Mouse (Mus musculus) ES-E14 (cell line): ENCODE measurements at regions not wholly inside any gene's neighbourhood (a gene's known extent, or its start where the extent isn't known, plus 50 kb on each side); places are given as distances from the start of the nearest gene placed in this dataset.

Experiments used
- DNase-seq: peaks from one replicate; pipeline ENCODE4 v3.0.0-alpha.2; 2013; ENCODE audit warnings: low read depth, low spot score
- H3K27ac ChIP-seq: 2 replicates; pipeline ENCODE4 v1.5.1; 2012; ENCODE audit warnings: low read depth, mild to moderate bottlenecking, low read length, moderate library complexity, mixed read lengths; ENCODE audit not compliant: poor library complexity, insufficient read depth, severe bottlenecking
- H3K36me3 ChIP-seq: 2 replicates; pipeline ENCODE4 v1.6.1; 2012; ENCODE audit warnings: mild to moderate bottlenecking, low read length, moderate library complexity, mixed read lengths; ENCODE audit not compliant: control insufficient read depth, poor library complexity, insufficient read depth, severe bottlenecking
- H3K4me1 ChIP-seq, 2 experiments: fragments of 150-350 bp in 1 of 2; sonication (generic) in 1 of 2; 2 replicates each; pipeline ENCODE4 v1.6.1; 2012; ENCODE audit warnings: low read length in 2 of 2, mild to moderate bottlenecking in 1 of 2, mixed read lengths in 1 of 2; ENCODE audit not compliant: control insufficient read depth in 2 of 2, insufficient read depth in 2 of 2, poor library complexity in 1 of 2
- H3K4me3 ChIP-seq, 2 experiments: fragments of 150-350 bp in 1 of 2; sonication (generic) in 1 of 2; 2 replicates each; pipeline ENCODE4 v1.5.1; 2012; ENCODE audit warnings: low read length in 2 of 2, low read depth in 1 of 2, mild to moderate bottlenecking in 1 of 2, mixed read lengths in 1 of 2; ENCODE audit not compliant: insufficient read depth in 1 of 2, poor library complexity in 1 of 2, severe bottlenecking in 1 of 2
- H3K9ac ChIP-seq: 2 replicates; pipeline ENCODE4 v1.6.1; 2012; ENCODE audit warnings: low read depth, mild to moderate bottlenecking, low read length, mixed read lengths; ENCODE audit not compliant: poor library complexity, insufficient read depth, severe bottlenecking
- H3K9me3 ChIP-seq: fragments of 150-350 bp; sonication (generic); 2 replicates; pipeline ENCODE4 v1.6.1; 2012; ENCODE audit warnings: low read depth, mild to moderate bottlenecking, low read length; ENCODE audit not compliant: control insufficient read depth, insufficient read depth
- CHD2 ChIP-seq: IDR thresholded peaks from 2 replicates; pipeline ENCODE4 v1.6.1; 2014; ENCODE audit warnings: mild to moderate bottlenecking, low read depth, low read length, inconsistent platforms
- HCFC1 ChIP-seq: IDR thresholded peaks from 2 replicates; pipeline ENCODE4 v1.6.1; 2012; ENCODE audit warnings: low read length, inconsistent platforms, borderline replicate concordance; ENCODE audit not compliant: insufficient read depth
- MAFK ChIP-seq: IDR thresholded peaks from 2 replicates; pipeline ENCODE4 v1.6.1; 2014; ENCODE audit warnings: mild to moderate bottlenecking, low read depth, low read length, inconsistent platforms; ENCODE audit not compliant: insufficient read depth
- ZC3H11A ChIP-seq: IDR thresholded peaks from 2 replicates; pipeline ENCODE4 v1.6.1; 2012; ENCODE audit warnings: low read depth, mild to moderate bottlenecking, inconsistent platforms, low read length, borderline replicate concordance
- ZNF384 ChIP-seq: IDR thresholded peaks from 2 replicates; pipeline ENCODE4 v1.6.1; 2012; ENCODE audit warnings: low read depth, low read length, inconsistent platforms
- in situ Hi-C, 2 experiments: fragments of 600-800 bp; cut with MboI; formaldehyde crosslinking; loops; one replicate each; pipeline ENCODE4 v1.15.1; 2025; ENCODE audit warnings: low sequenced_read_pairs in 2 of 2, inconsistent platforms in 1 of 2; ENCODE audit not compliant: unreplicated experiment in 2 of 2

- DNase-seq: no peak
- TF ChIP-seq CHD2 (no peak), HCFC1 (no peak), ZNF384 (no peak), ZC3H11A (no peak), MAFK (no peak)
- H3K27ac ChIP-seq: no peak overlapping the region
- no peaks in the 10 kb centered on the region for H3K36me3 ChIP-seq
- H3K9me3 ChIP-seq: no peaks in the 10 kb centered on the region
- in situ Hi-C loops: no loop called here
- H3K4me3 ChIP-seq: no peak overlapping the region
- H3K9ac ChIP-seq: no peak overlapping the region
- 0 out of 4 replicates have a peak, but pooled peaks cover 0 to 2% of the 10 kb centered on the region in 2 experiments for H3K4me1 ChIP-seq
These were observed 281.0 kb downstream of the Col12a1 start for GRCm38 (mm10) chr9:79437636-79438035.

- DNase-seq: no peak
- no peak overlapping the region for H3K27ac ChIP-seq
These were observed 279.2 kb downstream of the Col12a1 start for GRCm38 (mm10) chr9:79439233-79439960.

GRCm38 (mm10) chr9:79455226-79455625 lies 263.4 kb downstream of the Col12a1 start:
- Histone ChIP-seq H3K36me3 (no peaks in the 10 kb centered on the region), H3K4me1 (no peaks in the 10 kb centered on the region), H3K9me3 (no peaks in the 10 kb centered on the region), H3K27ac (no peak overlapping the region), H3K4me3 (no peak overlapping the region), H3K9ac (no peak overlapping the region)
- TF ChIP-seq ZNF384 (no peak; the same call in 1 of the 2 replicates), CHD2 (no peak), ZC3H11A (no peak), MAFK (no peak), HCFC1 (no peak)
- in situ Hi-C loops: no loop called here
- peak; percentile 38 for DNase-seq

More at GRCm38 (mm10) chr9:79439233-79439960, 279.2 kb downstream of the Col12a1 start:
- no peak for TF ChIP-seq HCFC1
- no peak for TF ChIP-seq ZNF384
- no peak for TF ChIP-seq CHD2
- no peak for TF ChIP-seq ZC3H11A
- TF ChIP-seq MAFK: no peak
- in situ Hi-C loops: no loop called here
- Histone ChIP-seq H3K4me1 (0 out of 4 replicates have a peak, but pooled peaks cover 0 to 2% of the 10 kb centered on the region in 2 experiments), H3K4me3 (no peak overlapping the region), H3K9ac (no peak overlapping the region), H3K36me3 (no peaks in the 10 kb centered on the region), H3K9me3 (no peaks in the 10 kb centered on the region)

- in situ Hi-C loops: no loop called here
- Histone ChIP-seq H3K27ac (no peak overlapping the region), H3K4me1 (no peaks in the 10 kb centered on the region), H3K9me3 (no peaks in the 10 kb centered on the region), H3K9ac (no peak overlapping the region), H3K36me3 (no peaks in the 10 kb centered on the region), H3K4me3 (no peak overlapping the region)
- DNase-seq: no peak
- TF ChIP-seq ZC3H11A (no peak), CHD2 (no peak), MAFK (no peak), HCFC1 (no peak), ZNF384 (no peak)
These were observed 239.5 kb downstream of the Col12a1 start for GRCm38 (mm10) chr9:79479118-79479517.
